Mouse (Mus musculus) embryo, embryonic 9.5 days (tissue): ENCODE data around the gene H2afy.

Experiments
- DNase-seq: peaks from one replicate; pipeline ENCODE4 v3.0.0-alpha.2; 2017; ENCODE audit errors: extremely low spot score

Gene H2afy

DNA sequence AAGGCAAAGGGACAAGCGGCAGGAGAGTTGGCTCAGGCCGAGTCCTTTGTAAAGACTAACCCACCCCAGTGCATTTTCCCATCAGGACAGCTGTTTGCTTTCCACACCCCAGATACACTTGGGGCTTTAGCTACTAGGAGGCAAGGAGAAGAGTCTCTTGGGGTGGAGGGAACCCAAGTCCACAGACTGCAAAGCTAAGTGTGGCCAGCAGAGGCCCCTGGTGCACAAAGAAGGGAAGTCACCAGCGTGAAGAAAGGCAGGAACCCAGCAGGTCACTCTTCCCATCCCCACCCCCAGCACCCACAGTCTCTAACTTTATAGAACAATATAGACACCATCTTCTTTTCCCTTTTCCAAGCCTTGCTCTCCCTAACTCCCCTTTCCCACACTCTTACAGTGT, 9.4 kb upstream of the H2afy start:
- DNase-seq: no peak

DNA sequence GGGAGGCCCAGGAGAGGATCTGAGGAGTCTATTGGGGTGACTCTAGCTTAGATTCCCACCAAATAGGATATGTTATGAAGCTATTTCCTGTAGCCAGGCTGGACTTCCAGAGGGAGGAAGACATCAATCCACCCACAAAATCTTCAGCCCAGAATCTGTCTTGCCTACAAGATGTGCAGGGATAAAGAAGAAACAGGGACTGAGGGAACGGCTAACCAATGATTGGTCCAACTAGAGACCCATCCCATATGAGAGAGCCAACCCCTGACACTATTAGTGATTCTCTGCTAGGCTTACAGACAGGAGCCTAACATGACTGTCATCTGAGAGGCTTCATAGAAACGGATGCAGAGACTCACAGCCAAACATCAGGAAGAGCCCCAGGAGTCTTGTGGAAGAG, 7.9 kb upstream of the H2afy start:
- no peak for DNase-seq

DNA sequence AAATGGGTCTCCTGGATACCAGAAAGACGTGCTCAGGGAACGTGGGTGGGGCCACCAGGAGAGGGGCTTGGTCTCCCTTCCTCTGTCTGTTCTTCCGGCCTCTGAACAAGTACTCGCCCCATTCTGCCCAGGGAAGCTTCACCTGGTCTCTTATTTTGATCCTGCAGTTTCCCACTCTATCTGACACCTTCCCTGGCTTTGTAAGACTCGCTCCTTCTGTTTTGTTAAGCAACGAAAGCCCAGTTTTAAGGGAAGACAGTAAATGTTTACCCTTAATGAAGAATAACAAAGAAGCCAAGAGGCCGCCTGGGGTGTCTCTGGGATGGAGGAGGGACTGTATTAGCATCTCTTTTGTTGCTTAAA, 7.0 kb upstream of the H2afy start:
- DNase-seq: no peak

DNA sequence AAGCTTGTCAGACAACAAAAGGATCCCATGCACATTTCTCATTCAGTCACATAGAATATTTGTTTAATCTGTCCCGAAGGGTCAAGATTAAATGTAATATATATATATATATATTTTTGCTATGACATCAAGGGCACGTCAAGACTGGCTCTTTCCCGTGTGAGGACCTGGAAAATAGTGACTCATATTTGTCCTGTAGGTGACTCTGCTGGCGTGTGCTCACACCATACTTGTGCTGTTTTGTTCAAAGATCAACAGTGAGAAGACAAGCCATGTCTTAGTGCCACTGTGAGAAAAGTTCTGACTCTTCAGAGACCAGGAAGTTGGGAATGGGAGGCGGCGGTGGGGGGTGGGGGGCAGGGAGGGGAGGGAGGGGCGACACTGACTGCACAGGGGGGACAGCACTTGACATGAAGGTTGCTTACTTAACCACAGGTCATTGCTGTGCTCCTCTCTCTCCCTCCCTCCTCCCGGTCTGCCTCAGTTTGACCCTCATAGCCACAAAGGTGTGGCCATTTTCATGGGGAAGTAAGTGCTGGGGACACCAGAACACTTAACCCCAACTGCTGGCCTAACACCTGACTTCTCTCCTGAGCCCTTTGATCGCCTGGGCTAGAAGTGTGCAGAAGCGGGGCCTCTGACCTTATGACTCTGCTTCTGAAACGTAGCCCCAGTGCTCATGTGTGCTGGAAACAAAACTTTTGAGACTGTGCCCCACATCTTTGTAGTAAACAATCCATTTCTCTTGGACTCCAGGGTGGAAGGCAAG, 6.4 kb upstream of the H2afy start:
- DNase-seq: no peak

DNA sequence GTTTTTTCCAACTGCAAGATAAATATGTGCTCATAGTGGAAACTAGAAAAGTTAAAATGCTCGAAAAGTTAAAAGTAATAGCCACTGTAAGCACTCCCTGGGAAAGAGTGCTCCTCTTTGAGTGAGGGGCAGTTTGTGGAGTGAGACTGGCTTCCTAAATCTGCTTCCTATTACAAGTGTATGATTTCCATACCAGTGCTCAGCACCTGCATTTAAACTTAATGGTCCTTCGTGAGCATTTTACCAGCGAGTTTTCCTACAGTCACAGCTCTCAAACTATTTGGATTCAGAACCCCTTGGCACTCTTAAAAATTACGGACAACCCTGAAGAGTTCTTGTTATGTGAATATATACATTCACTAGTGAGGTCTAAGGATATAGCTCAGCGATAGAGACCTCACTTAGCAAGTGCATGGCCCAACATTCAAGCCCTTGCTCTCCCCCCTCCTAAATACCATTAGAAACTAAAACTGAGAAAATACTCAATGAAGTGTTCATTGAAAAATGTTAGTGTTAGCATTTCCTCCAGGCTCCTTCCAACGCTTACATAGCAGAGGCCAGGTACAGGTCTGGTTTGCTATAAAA, 3.1 kb upstream of the H2afy start:
- no peak for DNase-seq

DNA sequence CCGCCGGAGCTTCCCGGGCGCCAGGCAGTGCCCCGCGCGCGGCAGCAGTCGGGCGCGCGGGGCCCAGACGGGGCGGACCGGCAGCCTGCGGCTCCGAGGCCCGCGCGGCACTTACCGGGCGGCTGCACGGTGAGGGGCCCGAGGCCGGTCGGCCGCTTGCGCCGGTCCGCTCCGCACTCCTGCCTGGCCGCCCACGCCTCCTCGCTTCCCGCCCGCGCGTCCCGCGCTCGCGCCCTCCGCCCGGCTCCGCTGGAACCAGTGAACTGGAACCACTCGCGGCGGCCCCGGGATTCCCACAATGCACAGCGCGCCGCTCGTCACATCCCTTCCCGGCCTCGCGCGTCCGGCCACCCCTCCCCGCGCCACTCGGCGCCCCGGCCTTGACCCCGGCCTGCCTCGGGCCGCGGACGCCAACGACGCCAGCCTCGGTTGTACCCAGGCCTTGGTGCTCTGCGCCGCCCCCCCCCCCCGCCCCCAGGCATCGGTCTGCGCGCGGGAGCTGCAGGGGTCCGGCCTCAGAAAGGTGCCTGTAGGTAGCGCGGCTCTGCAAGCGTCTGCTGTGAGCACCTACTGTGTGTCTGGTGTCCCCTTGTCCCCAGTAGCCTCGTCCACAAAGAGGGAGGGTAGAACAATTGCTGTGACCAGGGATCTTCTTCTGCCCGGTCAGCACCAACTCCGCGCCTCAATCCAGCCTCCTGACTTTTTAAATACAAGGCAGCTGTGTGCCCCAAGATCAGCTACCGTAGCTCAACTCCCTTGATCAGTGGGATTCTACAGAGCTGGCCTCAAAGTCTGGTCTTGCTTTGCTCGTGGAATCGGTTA, 719 bp downstream of the H2afy start:
- peak; percentile 88 for DNase-seq

DNA sequence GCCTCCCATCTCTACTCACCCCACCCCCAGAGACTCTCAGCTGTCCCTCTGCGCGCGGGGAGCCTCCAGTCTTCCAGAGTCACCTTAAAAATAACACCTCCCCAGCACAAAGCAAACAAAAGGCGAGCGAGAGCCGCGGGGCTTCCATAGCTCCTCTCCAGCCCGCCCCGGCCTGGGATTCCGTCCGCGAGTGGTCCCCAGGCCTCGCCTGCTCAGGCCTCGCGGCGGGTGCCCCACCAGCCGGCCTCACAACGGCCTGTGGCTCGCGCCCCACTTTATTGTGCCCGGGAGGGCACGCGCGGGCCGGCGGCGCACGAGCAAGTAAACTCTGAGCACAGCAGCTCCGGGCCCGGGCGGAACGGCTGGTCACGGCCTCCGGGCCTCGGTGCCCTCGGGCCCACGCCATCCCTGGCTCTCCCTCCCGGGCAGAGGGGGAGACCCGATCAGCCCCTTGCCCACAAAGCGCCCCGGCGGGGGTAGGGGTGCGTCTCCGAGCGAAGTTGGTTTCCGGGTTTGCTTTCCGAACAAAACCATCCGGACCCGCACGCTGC, 1.5 kb downstream of the H2afy start:
- DNase-seq: peak; percentile 62

DNA sequence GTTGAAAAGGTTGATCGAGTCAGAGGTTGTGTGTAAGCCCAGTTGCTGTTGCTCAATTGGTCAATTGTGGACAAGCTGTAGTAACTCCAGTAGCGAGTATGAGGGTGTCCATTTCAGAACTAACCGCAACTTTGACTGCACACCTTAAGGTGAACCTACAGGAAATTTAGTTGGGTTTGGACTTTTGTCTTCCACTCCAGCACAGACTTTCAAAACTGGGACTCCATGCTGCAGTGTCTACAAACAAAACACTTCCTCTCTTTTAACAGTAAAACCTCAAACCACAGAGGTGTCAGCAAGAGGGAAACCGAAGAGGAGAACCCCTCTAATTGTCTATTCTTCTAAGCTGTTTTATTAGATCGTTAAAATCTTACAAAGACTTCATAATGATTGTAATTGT, 2.1 kb downstream of the H2afy start:
- no peak for DNase-seq

DNA sequence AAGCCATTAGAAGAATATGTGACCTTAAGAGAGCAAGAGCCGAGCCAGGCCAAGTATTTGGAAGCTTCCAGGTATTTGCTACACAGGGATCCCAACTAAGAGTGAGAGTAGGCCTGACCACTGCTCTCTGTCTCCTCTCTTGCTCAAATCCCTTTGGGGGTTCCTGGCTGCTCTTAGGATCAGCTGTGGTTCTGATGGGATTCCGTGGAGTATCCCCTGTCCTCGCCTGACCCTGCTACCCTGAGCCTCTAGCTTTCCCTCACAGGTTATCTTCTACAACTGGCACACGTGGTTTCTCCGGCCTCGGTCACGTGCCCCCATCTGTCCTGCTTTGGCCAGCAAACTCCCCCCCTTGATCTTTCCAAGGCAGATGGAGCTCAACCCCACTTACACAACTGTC, 3.2 kb downstream of the H2afy start:
- no peak for DNase-seq

DNA sequence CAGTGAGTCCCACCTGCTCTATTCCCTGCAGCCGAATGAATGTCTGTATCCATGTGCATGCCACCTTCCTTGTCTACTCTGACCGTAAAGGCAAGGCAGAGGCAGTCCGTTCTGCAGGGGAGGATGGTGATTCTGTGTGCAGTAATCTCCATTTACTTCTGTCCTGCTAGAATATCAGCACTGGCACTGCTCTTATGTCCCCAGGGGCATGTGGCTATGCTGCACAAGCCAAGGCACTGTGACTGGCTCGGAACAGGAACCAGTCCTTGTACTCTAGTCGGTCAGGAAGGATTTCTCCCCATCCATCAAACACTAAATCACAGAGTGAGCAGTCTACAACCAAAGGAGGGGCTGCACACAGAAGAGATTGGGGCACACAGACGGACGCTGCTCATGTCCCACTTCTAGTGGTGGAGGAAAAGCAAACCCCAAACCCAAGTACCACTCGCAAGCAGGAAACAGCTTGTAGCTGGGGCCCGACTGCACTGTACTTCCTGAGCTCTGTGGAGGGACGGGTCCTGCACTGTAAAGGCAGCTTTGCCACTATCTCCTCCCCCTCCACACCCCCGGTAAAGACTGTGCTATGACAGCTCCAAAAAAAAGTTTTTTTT, 3.7 kb downstream of the H2afy start:
- no peak for DNase-seq

DNA sequence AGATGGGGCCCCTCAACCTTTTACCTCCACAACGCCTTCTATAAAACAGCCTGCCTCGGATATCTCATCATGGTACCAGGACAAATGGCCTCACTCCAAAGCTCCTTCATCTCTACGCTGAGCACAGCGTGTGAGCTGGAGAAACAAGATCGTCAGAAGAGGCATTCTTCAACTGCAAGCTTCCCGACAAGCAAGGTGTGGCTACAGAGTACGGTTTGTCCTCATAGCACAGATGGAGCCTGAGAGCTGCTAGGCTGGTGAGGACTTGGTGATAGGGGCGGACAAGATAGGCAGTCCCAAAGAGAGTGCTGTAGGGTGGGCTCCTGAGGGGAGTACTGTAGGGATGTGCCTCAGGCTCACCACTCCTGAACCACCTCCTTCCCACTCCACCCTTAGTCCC, 5.6 kb downstream of the H2afy start:
- DNase-seq: no peak

DNA sequence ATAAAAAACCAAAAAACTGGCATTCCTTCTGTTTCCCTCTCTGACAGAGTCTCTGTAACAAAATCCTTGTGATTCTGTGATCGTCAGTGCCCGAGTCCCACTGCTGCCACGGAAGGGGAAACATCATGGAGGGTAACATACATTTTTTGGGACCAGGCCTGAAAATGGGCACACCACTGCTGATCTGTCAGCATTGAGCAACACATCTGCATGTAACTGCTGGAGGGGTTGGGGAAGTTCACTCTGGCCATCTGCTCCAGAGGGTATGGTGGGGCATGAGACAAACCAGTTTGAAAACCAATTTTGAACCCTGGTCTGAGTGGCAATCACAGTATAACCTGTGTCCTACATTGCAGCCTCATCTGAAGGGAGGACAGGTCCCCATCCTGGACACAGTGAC, 6.6 kb downstream of the H2afy start:
- DNase-seq: no peak

DNA sequence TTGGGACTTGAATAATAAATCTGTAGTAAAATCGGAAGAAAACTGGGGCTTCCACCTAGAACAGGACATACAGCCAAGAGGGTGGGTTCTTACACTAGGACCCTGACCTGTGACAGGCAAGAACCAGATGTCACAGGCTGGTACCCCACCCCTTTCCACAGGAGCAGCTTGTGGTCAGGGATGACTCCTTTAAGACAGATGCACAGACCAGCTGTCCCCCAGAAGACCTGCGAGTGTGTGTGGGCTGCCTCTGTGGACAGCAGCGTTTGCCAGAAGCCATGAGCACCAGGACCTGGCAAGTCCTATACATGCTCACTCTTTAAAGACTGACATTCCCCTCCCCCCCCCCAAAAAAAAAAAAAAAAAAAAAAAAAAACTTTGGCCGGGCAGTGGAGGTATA, 7.1 kb downstream of the H2afy start:
- DNase-seq: no peak

DNA sequence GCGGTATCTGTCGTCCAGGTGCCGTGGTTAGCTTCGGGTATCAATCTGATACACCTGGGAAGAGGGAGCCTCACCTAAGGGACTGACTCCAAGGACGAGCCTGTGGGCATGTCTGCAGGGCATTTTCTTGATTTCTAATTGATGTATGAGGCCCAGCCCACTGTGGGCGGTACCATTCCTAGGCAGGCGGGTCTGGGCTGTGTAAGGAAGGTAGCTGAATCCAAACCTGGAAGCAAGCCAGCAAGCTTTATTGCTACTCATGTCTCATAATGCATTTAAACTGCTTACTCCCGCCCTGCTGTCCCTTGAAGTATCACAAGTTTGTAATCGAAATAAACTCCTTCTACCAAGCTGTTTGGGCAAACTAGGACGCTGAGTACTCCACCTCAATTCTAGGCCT, 10.5 kb downstream of the H2afy start:
- no peak for DNase-seq

DNA sequence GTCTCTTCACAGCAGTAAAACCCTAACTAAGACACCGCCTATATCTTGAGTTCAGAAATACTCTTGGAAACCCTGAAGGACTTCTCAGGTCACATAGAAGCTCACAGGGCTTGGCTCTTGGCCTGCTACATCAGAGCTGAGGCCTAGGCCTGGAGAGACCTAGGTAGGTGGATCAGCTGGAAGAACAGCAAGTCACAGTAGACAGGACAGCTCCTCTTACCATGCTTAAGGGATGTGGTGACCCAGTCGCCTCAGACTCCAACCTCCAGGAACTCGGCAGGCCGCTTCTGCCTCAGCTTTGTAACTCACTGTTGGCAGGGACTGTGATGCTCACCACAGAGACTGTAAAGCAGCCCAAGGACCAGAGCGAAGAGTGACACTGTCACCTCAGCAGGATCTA, 13.1 kb downstream of the H2afy start:
- DNase-seq: no peak

DNA sequence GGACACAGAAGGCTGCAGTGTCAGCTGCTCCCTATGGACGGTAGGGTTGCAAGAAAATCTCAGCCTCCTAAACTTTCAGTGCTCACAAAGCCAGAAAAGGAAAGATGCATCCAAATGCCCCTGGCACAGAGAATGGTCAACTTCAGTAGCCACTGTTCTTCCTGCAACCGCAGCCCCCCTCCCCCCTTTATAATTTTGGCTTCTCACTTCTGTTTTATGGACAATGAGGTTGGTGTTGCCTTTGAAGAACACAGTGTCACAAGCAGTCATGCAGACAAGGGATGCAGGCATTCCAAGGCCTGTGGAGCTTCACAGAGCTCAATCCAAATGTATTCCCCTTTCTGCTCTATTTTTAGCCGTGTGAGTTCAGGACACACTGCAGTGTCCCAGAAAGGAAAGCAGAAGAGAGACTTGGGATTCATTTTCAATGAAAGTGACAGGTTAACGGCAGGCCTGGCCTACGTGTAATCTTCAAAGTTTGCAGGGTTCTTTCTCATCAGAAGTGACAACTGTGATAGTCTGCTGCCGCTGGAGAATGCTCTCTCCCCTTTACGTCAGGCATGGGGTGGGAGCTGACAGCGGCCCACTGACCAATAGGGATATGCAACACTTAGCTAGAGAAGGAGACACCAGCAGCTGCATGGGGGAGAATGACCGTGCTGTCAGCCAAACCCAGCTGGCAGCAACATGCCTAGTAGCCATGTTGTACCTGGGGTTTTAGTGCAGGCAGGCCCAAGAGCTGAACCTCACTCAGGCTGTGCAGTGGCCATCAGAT, 18.0 kb downstream of the H2afy start:
- DNase-seq: no peak

DNA sequence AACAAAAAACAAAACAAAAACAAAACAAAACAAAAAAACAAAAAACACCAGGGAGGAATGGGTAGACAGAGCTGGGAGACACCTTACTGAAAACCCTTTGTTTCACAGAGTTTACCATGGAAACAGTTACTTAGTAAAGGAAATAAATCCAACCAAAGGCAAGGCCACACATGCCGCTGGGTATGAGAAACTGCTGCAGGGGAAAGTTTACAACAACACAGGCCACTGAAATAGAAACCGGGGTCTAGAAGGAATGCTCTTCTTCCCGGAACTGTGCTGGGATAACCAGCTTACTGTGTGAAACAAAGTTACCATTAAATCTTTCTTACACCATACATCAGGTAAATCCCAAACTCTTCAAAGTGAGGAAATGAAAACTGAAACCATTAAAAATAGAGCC, 20.3 kb downstream of the H2afy start:
- no peak for DNase-seq

DNA sequence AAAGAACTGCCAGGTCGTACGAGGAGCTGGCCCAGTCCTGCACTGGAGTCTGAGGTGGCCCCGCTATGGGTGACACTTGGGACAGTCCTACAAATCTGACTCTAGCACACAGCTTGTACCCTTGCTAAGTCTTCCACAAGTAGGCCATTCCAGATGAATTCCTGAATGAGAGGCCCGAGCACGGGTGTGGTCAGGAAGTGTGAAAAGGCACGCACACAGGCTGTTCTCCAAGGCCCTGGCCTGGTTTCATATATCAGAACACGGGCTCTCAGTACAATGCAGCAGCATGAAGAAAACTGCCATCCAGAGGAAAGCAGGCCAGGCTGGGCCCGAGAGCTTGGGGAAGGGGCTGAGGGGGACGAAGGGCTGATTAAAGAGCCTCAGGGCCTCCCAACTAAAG, 20.8 kb downstream of the H2afy start:
- no peak for DNase-seq

DNA sequence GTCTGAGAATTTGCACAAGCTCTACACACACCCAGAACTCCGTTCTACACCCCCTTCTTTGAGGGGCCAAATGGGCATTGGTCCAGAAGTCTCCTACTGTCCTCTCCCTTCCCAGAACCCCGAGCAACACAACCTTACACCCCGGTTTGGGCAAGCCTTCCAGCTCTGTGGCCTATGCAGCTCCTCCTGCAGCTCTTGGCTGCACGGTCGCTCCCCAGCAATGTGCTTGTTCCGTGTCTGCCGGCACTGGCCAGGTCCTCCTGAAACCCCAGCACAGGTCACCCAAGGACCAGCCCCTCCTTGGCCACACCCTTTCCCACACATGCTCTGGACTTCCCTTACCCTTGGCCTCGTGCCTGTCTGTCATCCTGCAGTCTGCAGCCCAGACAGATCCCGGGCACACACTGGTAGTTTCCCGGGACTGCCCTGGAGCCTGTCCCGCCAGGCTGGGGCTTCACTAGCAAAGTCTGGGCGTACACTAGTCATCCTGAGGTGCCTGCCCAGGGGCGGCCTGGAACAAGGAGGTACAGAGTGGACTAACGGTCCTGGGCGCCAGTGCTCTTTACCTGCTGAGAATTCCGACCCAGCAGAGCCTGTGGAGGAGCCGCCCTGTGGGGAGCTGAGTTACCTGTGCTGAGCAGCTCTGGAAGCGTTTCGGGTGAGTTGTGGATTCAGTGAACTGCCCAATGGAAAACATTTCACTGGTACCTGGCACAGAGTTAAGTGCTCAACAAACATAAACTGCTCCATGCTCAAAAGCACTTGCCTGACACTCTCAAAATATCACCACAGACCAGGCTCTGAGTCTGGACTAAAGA, 22.5 kb downstream of the H2afy start:
- DNase-seq: no peak

DNA sequence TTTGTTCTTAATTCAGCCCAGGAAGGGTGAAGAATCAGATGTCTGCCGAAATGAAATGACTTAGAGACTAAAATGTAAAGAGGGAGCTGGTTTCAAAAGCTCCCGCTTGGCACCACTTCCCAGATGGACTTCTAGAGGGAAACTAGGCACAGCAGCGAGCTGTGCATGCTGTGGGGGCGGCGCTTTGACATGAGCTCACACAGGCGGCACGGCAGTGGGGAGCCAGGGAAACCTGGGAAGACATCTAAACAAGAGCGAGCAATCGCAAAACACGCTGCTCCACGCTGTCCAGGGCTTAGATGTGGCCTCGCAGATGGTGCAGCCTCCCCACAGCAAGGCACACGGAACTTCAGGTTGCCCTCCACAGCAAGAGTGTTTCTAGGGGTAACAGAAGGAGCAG, 23.2 kb downstream of the H2afy start:
- DNase-seq: no peak

DNA sequence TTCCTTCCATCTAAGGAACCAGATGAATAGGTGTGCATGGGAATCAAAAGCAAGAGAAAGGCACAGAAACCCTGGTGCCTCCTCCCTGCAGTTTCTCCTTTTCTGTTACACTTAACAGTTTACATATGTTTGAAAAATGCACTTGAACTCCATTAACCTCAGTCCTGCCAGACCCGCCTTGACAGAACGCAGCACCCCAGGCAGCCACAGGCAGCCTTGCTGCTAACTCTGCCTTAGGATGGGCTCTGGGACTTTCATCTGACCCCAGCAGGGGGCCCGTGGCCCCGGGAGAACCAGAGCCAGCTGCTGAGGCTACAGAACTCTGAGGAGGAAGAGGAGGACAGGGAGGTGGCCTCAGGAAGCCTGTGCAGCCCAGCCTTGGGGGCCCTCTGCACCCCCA, 23.7 kb downstream of the H2afy start:
- peak; percentile 28 for DNase-seq
